12 mouse cellular contexts compared by ENCODE assay signal in genomic region chrX:74114036-74114435, GRCm38 (mm10).
"Had no signal": no experiment of that assay in that cellular context is flagged by ENCODE, and none has a peak within 500 bp of the region (broad histone marks: within the 10 kb centered on the region; RNA-seq: fewer than 3 reads in every experiment).

No protein-coding gene starts in this region.

- DNase-seq: lung, adult 2 months; lung, postnatal 14 days; lung, postnatal 36 days; midbrain, embryonic 14.5 days; retina, postnatal 1 day; right cerebral cortex, adult 18-20 months; right cerebral cortex, postnatal 25 days; right cerebral cortex, postnatal 4 days; spleen, adult 18-20 months; thymus, adult 18-20 months; thymus, postnatal 14 days; thymus, postnatal 36 days had no signal
